Mouse (Mus musculus) A20 (cell line): Measurements from ENCODE around the gene Wdr53.
A peak's percentile ranks its signal among the peaks of the same experiment; 100 is the strongest.
"Not testable (repeated sequence)": the region's sequence is repeated elsewhere in the genome, so short reads cannot be mapped to it uniquely, and the experiment has no call there.

ENCODE experiments used
- DNase-seq: peaks from one replicate; pipeline ENCODE4 v3.0.0-alpha.2; 2011; ENCODE audit warnings: low read depth, low spot score

Gene Wdr53

DNA sequence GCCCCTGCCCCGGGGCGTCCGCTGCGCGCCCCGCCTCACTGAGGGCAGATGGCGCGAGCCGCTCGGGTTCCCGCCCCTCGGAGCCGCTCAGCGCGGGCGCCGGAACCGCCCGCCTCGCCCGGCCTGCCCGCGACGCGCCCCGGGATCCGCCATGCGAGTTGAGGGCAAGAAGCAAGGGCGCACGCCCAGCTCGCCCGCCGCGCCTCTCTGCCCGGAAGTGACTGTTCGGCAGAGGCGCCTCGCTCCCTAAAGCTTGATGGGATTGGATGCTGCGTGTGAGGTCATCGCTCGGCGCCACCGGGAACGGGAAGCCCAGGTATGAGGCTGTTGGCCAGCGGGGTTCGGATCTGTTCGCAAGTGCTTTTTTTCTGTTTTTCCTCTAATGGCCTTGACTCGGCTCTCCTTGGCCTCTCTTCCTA is at the start of gene Wdr53, which contains the start of gene Fbxo45:
Gene Wdr53, plus strand, starts transcription at position 276 of the 419 bp plus-strand sequence.
Gene Fbxo45, minus strand, starts transcription at position 207 of the 419 bp plus-strand sequence.
- peak; percentile 96 for DNase-seq

DNA sequence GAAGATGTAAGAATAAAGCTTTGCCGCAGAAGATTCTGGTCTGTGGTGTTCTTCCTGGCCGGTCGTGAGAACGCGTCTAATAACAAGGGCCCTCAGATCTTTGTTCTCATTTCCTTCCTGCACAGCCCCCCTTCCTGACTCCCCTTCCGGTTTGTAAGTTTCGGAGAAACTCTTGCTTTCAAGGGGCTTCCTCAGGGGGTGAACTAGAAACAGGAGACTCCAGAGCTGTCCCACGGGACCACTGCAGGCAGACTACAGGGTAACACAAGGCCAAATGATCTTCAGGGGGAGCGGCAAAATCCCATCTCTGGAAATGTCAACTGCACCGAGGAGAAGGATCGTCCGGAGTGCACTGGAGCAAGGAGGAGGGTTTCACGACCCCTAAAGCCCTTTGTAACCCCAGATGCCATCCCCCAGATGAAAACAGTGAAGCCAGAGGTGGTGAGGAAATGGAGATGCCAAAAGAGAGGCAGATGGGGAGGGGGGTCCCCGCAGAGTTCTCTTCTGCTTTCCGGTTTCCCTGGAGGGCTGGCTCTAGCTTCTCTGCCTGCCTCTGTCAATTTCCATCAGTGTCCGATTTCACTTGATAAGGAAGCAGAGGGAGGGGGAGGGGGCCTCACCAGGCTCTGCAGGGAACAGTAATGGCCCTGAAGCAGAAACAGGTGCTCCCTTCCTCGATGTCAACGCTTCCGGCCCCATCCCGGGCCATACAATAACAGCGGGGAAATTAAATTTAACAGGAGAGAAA is 46.6 kb upstream of the Wdr53 start:
- DNase-seq = no peak

DNA sequence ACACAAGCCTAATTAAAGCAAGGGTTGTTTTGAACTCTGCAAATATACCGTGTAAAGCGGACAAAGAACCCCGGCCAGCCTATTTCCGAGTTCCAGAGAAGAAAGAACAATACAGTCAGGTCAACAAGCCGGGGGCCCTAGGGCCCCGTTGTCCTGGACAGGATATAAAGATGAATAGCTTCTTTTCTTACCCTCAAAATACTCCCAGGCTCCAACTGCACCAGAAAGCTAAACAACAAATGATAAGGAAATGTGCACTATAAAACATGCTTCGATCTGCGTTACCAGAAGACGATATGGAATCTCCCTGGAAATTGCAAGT is 46.1 kb upstream of the Wdr53 start:
- no peak for DNase-seq

DNA sequence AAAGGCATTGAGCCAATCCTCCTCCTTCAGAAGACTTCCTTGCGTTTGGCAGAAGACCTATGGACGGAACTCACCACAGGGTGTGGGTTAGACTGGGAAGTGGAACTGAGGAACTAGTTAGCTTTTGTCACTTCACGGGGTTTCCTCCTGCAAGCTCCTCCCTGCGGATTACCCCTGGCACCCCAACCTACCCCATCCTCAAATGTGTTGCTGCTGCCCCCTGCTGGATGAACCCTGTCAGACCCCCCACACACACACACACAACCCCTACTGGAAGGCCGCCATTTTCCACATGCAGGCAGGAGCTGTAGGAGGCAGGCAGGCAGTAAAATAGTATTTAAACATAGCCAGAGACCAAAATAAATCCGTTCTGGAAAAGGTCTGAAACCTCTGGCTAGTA is 44.3 kb upstream of the Wdr53 start:
- DNase-seq = peak; percentile 89

DNA sequence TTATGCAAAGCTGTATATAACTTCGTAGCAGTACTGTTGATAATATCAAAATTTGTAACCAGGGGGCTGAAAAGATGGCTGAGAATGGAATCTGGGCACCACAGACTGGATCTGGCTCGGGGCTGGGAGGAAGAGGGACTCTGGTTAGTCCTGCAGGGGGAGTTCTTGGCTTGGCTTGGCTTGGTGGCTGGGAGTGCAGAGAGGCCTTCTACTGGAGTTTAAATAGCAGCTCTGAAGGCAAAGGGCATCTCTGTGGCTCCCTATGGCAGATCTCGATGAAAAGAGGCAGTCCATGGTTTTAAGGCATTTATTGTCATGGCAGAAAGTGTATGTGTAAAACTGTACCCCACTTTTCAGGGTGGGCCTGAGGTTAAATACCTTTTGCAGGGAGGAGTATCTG is 42.1 kb upstream of the Wdr53 start:
- no peak for DNase-seq

DNA sequence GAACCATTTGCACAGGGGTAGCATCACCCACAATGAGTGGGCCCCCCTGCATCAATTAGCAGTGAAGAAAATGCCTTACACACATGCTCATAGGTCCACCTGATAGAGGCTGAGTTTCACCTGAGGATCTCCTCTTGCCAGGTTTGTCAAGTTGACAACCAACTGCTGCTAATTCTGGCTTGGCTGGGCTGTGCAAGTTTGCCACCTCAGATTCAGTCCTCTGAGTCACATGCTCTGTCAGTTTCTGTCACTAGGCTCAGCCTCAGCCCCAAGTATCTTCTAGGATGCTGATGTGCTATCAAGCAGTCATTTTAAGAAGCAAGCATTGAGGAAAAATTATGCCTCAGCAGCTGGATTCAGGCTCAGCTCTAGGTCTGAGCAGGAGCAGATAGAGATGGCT is 32.9 kb upstream of the Wdr53 start:
- DNase-seq = no peak

DNA sequence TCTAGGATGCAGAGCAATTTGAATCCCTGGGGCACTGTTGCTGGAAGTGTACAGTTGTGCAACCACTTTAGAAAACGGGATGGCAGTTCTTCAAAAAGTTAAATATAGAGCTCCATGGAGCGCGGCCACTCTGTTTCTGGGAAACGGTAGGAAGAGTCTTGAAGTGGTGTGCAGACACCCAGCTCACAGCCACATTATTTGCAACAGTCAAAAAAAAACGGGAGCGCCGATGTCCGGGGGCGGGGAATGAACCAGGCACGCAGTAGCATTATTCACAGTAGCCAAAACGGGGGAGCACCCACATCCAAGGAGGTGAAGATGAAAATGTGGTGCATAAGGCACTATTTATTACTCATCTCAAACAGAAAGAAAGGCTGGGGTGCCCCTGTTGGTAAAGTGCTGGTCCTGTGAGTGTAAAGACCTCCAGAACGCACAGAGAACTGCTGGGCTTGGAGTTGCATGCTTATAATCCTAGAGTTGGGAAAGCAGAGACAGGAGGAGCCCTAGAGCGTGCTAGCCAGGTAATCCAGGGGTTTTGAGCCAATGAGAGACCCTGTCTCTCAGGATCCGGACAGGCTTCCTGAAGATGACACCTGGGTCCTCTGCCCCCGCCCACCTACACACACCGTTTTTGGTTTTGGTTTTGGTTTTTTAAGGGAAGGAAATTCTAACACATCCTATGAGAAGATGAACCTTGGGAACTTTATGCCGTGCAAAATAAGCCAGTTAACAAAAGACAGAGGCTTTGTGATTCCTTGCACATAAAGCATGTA is 32.0 kb upstream of the Wdr53 start:
- no peak for DNase-seq

DNA sequence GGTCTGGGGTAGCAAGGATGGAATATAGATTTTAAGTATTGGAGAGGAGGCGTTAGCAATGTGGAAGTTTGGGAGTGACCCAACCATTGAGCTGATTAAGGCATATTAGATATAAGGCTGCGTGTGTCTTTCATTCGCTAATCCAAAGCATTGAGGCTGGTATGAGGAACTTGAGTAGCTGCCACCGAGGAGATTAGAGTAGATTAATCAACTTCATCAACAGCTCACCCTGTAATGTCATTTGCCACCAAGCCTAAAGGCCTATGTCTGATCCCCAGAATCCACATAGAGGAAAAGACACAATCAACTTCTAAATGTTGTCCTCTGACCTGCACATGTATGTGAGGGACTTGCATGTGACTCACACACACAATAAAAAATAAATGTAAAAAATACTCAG is 25.2 kb upstream of the Wdr53 start:
- no peak for DNase-seq

DNA sequence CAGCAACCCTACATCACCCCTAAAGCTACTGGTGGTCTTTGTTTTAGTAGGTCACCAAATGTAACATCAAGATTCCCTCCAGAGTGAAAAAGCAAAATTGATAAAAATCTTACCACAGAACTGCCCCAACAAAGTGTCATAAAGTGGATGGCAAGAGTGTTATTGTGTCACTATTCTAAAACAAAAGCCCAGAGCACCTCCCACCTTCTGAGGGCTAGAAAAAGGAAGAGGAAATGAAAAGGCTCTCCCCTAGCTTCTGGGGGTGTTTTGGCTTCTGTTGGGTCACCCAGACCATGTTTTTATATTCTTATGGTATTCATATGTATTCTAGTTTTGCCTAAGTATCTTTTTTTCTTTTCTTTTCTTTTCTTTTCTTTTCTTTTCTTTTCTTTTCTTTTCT is 24.6 kb upstream of the Wdr53 start:
- peak; percentile 53 for DNase-seq

DNA sequence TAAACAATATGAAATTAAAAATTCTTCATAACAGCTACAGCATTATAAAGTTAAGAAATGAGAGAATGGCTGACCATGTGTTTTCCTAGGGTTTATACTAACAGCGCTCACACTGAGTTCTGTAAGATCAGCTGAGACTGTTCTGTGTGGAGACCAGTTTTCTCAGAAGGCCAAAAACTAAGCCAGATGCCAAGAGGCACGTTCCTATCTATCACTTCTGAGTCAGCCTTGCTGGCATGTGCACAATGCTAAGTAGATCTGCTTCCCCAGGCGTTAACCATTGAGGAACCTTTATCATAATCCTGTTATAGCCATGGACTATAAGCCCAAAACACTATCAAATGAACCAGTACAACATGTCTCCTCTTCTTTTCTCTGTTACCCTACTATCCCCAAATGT is 15.0 kb upstream of the Wdr53 start:
- not testable (repeated sequence) for DNase-seq

DNA sequence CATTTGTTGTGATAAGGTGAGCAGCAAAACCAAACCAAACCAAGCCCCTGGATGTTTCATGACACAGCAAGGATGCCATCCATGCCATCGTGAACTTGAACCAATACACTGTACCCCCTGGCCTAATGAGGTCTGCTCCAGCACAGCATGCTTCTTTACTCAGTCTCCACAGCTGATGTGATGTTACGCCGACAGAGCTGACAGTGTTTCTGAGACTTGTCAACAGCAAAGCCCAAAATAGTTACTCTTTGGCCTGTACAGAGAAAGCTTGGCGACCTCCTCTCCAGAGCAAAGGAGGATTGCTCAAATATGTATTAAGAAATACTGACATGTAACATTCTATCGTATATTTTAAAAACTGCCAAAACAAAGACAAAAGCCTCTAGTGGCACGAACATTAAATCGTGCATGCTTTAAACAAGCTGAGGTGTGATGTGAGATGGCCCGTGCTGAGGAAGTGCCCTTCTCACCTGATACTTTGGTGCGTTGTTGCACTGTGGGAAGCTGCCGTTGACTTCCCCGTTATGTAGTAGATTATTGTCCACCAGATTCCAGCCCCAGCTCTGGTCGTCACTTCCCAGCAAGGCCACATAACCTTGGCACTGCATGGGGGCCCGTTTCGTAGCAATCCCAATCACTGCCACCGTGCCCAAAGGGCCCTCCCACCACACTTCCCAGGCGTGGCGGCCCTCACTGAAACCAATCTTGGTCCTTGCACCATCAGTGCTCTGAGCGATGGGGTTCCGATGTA is 8.9 kb upstream of the Wdr53 start:
- no peak for DNase-seq

DNA sequence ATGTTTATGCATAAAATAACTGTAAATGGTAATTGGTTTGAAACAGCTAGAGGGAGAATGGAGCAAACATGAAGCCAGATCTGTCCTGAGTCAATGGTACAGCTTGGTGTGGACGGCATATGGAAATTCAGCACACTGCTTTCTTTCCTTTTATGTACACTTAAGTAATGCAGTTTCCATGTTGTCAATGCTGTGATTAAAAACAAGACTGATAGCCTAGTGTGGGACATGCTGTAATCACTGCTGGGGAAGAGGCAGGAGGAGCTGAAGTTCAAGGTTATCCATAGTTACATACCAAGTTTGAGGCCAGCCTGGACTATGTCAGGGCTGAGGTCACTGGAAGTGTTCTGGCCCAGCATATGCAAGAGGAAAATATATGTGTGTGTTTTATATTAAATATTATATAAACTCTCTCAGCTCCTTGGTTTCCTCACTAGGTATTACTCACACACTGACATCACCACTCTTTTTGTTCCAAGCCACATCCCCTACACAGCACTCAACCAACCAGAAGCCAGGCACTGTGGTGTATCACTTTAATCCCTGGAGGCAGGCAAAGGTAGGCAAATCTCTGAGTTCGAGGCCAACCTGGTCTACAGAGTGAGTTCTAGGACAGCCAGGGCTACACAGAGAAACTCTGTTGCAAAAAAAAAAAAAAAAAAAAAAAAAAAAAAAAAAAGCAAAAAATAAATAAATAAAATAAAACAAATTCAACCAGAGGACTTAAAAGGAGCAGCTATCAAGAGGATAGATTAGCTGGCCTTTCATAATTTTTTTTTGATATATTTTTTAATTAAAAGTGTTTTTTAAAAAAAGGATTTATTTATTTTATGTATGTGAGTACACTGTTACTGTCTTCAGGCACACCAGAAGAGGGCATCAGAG is 7.4 kb upstream of the Wdr53 start:
- DNase-seq = no peak

DNA sequence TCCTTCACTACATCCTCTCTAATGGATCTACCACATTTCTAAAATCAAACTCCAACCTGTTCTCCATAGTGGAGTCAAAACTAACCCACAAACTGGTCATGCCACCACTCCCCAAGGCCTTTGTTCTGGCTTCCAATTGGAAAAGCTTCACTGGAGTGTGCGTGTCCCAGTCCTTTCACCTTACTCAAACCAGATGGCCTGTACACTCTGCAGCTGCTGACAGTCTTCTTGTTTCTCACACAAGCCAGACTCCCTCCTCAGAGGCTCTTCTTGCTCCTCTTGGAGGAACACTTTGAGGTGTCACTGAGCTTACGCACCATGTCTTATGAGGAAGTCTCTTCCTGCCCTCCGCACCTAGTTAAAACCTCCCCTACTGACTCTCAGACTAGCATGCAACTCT is 3.1 kb upstream of the Wdr53 start:
- DNase-seq = peak; percentile 18

DNA sequence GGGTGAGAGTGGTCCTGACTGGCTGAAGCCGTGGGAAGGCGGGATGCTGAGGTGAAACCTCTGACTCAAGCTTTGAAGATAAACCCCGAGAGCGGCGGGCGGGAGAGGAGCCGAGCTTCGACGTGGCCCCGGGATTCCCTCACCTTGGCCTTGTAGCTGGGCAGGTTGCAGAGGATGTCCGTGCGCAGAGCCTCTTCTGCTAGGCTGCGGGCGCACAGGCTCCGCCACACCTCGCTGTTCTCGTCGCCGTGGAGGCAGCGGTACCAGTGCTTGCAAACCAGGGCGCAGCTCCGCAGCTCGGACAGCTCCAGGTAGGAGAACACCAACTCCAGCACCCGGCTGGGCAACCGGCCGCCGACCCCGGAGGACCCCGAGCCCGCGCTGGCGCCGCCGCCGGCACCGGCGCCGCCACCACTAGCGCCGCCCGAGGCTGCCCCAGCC is 656 bp upstream of the Wdr53 start:
- peak; percentile 76 for DNase-seq

DNA sequence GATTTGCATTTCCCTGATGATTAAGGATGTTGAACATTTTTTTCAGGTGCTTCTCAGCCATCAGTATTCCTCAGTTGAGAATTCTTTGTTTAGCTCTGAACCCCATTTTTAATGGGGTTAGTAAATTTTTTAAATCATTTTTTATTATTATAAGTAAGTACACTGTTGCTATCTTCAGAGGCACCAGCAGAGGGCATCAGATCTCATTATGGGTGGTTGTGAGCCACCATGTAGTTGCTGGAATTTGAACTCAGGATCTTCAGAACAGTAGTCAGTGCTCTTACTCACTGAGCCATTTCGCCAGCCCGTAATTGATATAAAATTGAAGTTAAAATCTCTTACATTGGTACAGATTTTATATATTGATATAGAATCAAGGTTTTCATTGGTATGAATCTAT is 17.2 kb downstream of the Wdr53 start:
- DNase-seq = peak; percentile 42

DNA sequence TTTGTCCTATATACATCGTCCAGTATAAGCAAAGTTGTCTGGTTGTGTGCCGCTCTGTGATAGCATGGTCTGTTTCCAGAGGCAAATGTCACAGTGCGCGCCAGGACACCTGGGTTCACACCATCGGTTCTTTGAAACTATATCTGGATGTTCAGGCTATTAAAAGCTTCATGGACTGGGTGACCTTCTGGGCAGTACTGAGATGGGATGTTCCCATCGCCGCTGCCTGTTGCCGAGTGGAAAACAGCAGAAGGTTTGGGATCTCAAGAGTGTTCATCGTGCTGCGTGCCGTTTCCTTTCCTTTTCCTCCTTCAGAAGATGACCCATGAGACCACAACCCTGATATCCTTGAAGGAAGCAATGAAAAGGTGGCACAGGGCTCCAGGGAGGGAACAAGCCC is 24.3 kb downstream of the Wdr53 start, which contains the start of gene Smco1:
Gene Smco1, plus strand, starts transcription at position 178 of the 400 bp plus-strand sequence.
- no peak for DNase-seq

DNA sequence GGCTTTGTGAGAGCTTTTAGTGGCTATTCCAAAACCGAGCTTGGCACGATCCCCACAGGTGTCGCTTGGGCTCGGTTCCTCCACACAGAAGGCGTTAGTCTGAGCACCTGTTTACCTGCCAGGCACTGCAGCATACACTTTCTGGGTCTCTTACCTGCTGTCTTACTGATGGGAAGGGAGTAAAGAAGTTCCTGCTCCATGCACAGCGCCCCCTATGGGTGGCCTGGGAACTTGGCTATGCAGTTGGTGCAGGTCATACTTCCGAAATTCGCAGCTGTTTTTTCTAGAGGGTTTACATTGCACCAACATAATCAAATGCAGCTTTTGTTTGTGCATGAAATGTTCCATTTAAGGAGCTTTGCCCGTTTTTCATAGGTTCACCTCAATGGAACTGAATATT is 26.3 kb downstream of the Wdr53 start:
- DNase-seq = peak; percentile 62

DNA sequence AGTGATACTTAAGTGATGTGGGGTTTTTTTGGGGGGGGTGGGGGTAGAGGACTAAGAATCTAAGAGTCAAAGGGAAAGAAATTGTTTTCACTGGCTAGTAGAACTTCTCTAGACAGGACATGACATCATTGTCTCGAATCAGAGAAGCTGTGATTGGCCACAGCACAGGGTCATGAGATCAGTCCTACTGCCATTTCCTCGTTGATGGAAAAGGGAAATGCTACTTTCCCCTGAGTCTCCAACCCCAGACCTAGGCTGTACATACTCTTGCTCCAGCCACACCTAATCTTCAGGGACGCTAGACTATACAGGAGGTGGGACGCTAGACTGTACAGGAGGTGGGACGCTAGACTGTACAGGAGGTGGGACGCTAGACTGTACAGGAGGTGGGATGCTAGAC is 28.0 kb downstream of the Wdr53 start:
- DNase-seq = peak; percentile 85

DNA sequence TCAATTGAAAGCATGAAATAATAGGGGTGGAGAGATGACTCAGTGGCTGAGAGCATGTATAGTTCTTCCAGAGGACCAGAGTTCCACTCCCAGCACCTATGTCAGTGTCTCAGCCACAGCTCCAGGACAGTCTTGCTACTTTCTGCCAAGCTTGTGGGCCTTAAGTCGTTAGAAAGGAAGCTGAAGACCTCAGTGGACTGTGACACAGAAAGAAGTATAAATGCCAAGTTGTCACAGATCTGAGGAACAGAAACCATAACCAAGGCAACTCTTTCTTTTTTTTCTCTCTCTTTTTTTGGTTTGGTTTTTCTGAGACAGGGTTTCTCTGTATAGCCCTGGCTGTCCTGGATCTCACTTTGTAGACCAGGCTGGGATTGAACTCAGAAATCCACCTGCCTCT is 28.8 kb downstream of the Wdr53 start:
- DNase-seq = peak; percentile 74

DNA sequence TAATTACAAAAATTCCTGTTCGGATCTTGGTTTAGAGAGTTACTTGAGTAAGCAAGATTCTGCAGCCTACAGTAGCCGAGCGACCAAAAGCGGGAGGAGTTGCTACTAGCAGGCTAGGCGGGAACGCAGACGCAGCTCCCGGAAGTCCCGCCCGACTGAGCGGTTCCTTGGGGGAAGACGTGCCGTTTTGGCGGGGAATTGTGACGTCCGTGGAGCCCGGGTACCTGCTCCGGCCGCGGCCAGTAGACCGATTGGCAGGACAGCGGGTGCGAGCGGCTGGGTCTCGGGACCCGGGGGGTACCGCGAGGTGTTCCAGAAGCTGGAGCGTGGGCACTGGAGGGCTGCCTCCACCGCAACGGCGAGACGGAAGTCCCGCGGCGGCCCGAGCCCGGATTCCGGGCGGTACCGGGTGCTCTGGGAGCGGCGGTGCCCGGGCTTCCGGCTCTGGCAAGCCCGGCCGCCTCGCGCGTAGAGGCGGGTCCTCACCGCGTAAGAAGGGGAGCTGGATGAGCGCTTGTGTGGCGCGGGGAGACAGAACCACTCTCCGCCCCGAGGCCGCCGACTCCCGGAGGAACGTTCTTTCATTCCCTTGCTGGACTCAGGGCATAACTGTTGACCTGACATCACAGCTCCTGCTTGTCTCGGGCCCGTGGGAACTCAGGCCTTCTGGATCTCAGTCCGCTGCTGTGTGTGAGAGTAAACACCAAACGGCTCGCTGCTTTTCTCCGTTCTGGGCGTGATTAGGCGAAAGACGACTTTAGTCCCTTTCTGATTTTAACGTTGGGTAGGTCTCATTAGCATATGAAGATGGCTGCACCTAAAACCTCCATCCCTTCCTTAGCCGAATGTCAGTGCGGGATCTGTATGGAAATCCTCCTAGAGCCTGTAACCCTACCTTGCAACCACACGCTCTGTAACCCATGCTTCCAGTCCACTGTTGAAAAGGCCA is 30.6 kb downstream of the Wdr53 start, which contains the start of gene Rnf168:
Gene Rnf168, plus strand, starts transcription at position 152 of the 949 bp plus-strand sequence.
- DNase-seq = peak; percentile 94
